Mouse (Mus musculus): ENCODE data around the gene D430042O09Rik. TPM values are rescaled to one million over a fixed set of nuclear protein-coding genes. Genes with fewer than 3 reads are reported as not detected.

The D430042O09Rik gene
- polyA plus RNA-seq, 1 experiment from 2014 or later = 9.5 TPM

GRCm38 (mm10) chr7:125871404-125872201 lies 163.9 kb downstream of the D430042O09Rik start:
- H3K4me1 ChIP-seq (replicated peaks; ENCODE audit: control insufficient read depth, insufficient read depth, low read length) = peaks cover 16% of the 10 kb centered on the region
- peak; percentile 83 for ATAC-seq
- 13% methylated on average over 12 of the region's 12 CpGs for whole genome bisulfite sequencing
- peak overlapping the region; percentile 49 for H3K27ac ChIP-seq (ENCODE audit: low read length)
- no peak overlapping the region for H3K4me3 ChIP-seq (replicated peaks; ENCODE audit: low read length)
- H3K4me2 ChIP-seq (ENCODE audit: low read length) = no peak overlapping the region
- no peak overlapping the region for H3K9ac ChIP-seq (replicated peaks; ENCODE audit: low read depth, low read length)
- H3K36me3 ChIP-seq (ENCODE audit: control insufficient read depth, insufficient read depth) = no peaks in the 10 kb centered on the region
- H3K9me3 ChIP-seq (ENCODE audit: control insufficient read depth, low read length) = no peaks in the 10 kb centered on the region
- no peaks in the 10 kb centered on the region for H3K27me3 ChIP-seq (replicated peaks; ENCODE audit: control insufficient read depth, insufficient read depth, low read length)

GRCm38 (mm10) chr7:125872202-125872580 lies 164.5 kb downstream of the D430042O09Rik start:
- no peaks in the 10 kb centered on the region for H3K36me3 ChIP-seq (ENCODE audit: control insufficient read depth, insufficient read depth)
- no peak overlapping the region for H3K9ac ChIP-seq (replicated peaks; ENCODE audit: low read depth, low read length)
- no peaks in the 10 kb centered on the region for H3K27me3 ChIP-seq (replicated peaks; ENCODE audit: control insufficient read depth, insufficient read depth, low read length)
- H3K9me3 ChIP-seq (ENCODE audit: control insufficient read depth, low read length) = no peaks in the 10 kb centered on the region
- no peak overlapping the region; the same call in 1 of the 2 replicates for H3K27ac ChIP-seq (ENCODE audit: low read length)
- WGBS = 39% methylated on average over 6 of the region's 6 CpGs
- no peak overlapping the region for H3K4me2 ChIP-seq (ENCODE audit: low read length)
- H3K4me3 ChIP-seq (replicated peaks; ENCODE audit: low read length) = no peak overlapping the region
- H3K4me1 ChIP-seq (replicated peaks; ENCODE audit: control insufficient read depth, insufficient read depth, low read length) = peaks cover 16% of the 10 kb centered on the region
- no peak for ATAC-seq

DNA sequence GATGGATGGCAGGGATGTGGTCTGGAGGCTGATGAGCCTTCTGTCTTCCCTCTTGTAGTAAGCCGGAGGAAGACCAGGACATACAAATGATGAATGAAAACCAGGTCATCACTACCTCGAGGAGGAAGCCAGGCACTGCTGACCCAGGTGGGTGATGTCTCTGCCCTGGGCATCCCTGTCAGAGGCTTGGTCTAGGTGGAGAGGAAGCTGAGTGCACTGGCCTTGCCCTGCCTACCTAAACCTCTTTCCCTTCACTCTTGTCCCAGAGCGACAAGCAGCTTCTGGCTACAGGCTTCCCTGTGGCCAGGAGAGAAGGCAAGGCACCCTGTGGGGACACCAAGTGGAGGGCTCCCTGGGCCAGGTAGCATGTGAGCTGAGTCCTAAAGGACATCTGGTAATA lies 165.2 kb downstream of the D430042O09Rik start:
- H3K4me2 ChIP-seq (ENCODE audit: low read length) = no peak overlapping the region
- H3K4me1 ChIP-seq (replicated peaks; ENCODE audit: control insufficient read depth, insufficient read depth, low read length) = peaks cover 16% of the 10 kb centered on the region
- no peaks in the 10 kb centered on the region for H3K27me3 ChIP-seq (replicated peaks; ENCODE audit: control insufficient read depth, insufficient read depth, low read length)
- no peak overlapping the region for H3K27ac ChIP-seq (ENCODE audit: low read length)
- H3K9ac ChIP-seq (replicated peaks; ENCODE audit: low read depth, low read length) = no peak overlapping the region
- H3K9me3 ChIP-seq (ENCODE audit: control insufficient read depth, low read length) = no peaks in the 10 kb centered on the region
- 92% methylated on average over 3 of the region's 3 CpGs for WGBS
- H3K36me3 ChIP-seq (ENCODE audit: control insufficient read depth, insufficient read depth) = no peaks in the 10 kb centered on the region
- no peak for ATAC-seq
- H3K4me3 ChIP-seq (replicated peaks; ENCODE audit: low read length) = no peak overlapping the region

DNA sequence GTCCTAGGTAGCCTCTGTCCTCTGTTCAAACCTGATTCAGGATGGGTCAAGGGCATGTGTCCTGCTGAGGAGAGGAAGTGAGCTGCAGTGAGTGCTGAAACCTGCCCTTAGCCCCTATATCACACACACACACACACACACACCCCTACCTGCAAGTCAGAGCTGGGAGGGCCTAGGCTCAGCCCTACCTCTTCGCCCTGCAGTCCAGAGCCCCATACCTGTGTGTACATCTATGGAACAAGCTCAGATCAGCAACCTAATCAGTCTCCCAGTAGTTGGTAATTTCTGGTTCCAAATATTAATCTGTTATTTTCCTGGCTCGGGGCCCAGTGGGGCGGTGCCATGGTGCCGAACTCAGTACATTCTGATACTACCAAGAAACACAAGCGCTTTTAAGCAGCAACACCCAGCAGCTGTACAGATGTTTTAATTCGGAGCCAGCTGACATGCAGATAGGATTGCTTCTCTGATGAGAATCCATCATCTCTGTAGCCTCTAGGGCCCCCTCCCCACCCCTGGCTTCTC lies 166.3 kb downstream of the D430042O09Rik start:
- 88% methylated on average over 6 of the region's 6 CpGs for whole genome bisulfite sequencing
- Histone ChIP-seq H3K4me1 (replicated peaks; ENCODE audit: control insufficient read depth, insufficient read depth, low read length) (peaks cover 16% of the 10 kb centered on the region), H3K27ac (ENCODE audit: low read length) (no peak overlapping the region), H3K9ac (replicated peaks; ENCODE audit: low read depth, low read length) (no peak overlapping the region), H3K36me3 (ENCODE audit: control insufficient read depth, insufficient read depth) (no peaks in the 10 kb centered on the region), H3K27me3 (replicated peaks; ENCODE audit: control insufficient read depth, insufficient read depth, low read length) (no peaks in the 10 kb centered on the region), H3K4me2 (ENCODE audit: low read length) (no peak overlapping the region), H3K4me3 (replicated peaks; ENCODE audit: low read length) (no peak overlapping the region), H3K9me3 (ENCODE audit: control insufficient read depth, low read length) (no peaks in the 10 kb centered on the region)
- no peak for ATAC-seq

- ATAC-seq = no peak
- no peaks in the 10 kb centered on the region for H3K36me3 ChIP-seq (ENCODE audit: control insufficient read depth, insufficient read depth)
Measured at GRCm38 (mm10) chr7:125878040-125878439, 170.4 kb downstream of the D430042O09Rik start.

DNA sequence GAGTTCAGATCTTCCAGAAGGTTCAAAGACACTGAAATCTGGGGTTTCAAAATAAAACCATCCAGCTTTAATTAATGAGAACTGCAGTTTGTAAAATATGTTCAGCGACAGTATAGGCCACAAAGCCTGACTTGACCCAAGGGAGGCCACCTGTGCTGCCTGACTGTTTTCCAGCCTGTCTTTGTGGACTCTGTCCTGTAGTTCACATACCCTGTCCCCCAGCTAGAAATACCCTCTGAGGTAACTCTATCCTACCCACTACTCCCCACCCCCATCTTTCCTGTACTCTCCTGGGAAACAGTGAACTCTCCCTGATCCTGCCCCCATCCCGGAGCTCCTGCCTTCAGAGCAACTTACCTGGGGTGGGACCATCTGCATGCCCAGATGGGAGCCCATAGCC lies 175.5 kb downstream of the D430042O09Rik start:
- ATAC-seq = no peak
- H3K9ac ChIP-seq (replicated peaks; ENCODE audit: low read depth, low read length) = no peak overlapping the region
- 80% methylated on average over 2 of the region's 2 CpGs for WGBS

More at GRCm38 (mm10) chr7:125878040-125878439, 170.4 kb downstream of the D430042O09Rik start:
- H3K27ac ChIP-seq (ENCODE audit: low read length) = no peak overlapping the region
- H3K4me1 ChIP-seq (replicated peaks; ENCODE audit: control insufficient read depth, insufficient read depth, low read length) = no peaks in the 10 kb centered on the region
- H3K4me3 ChIP-seq (replicated peaks; ENCODE audit: low read length) = no peak overlapping the region
- no peaks in the 10 kb centered on the region for H3K9me3 ChIP-seq (ENCODE audit: control insufficient read depth, low read length)
- H3K4me2 ChIP-seq (ENCODE audit: low read length) = no peak overlapping the region
- WGBS = 81% methylated on average over 4 of the region's 4 CpGs
- H3K27me3 ChIP-seq (replicated peaks; ENCODE audit: control insufficient read depth, insufficient read depth, low read length) = no peaks in the 10 kb centered on the region
- no peak overlapping the region for H3K9ac ChIP-seq (replicated peaks; ENCODE audit: low read depth, low read length)

DNA sequence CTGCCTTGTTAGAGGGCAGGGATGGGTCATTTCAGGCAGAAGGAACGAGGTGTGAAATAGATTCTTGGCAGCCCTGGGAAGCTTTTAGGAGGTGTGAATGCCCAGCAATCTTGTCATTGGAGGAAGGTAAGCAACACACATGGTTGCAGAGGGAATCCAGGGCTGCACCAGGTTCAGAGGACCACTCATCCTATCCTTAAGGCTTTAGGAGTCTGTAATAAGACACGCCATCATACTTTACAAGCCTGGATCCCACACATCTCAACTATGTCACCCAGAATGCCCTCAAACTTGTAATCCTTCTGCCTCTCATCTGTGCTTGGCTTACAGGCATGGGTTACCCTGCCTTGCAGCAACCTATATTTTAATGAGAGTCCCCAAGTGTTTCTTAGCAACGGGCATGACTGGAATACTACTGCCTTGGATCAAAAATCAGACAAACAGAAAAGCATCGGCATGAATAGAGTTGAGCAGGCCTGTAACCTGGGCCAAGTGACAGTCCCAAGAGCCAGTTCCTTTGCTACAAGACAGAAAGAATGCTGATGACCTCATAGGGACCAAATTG lies 178.5 kb downstream of the D430042O09Rik start:
- Histone ChIP-seq H3K36me3 (ENCODE audit: control insufficient read depth, insufficient read depth) (no peaks in the 10 kb centered on the region), H3K4me1 (replicated peaks; ENCODE audit: control insufficient read depth, insufficient read depth, low read length) (peaks cover 15% of the 10 kb centered on the region), H3K9me3 (ENCODE audit: control insufficient read depth, low read length) (no peaks in the 10 kb centered on the region), H3K27me3 (replicated peaks; ENCODE audit: control insufficient read depth, insufficient read depth, low read length) (no peaks in the 10 kb centered on the region), H3K4me2 (ENCODE audit: low read length) (no peak overlapping the region), H3K9ac (replicated peaks; ENCODE audit: low read depth, low read length) (no peak overlapping the region), H3K4me3 (replicated peaks; ENCODE audit: low read length) (no peak overlapping the region), H3K27ac (ENCODE audit: low read length) (no peak overlapping the region)
- ATAC-seq = peak; percentile 57
- 42% methylated on average over 4 of the region's 4 CpGs for WGBS

More for the DNA sequence above, 175.5 kb downstream of the D430042O09Rik start:
- H3K27ac ChIP-seq (ENCODE audit: low read length) = no peak overlapping the region
- H3K36me3 ChIP-seq (ENCODE audit: control insufficient read depth, insufficient read depth) = no peaks in the 10 kb centered on the region
- no peak overlapping the region for H3K4me2 ChIP-seq (ENCODE audit: low read length)
- H3K4me3 ChIP-seq (replicated peaks; ENCODE audit: low read length) = no peak overlapping the region
- H3K9me3 ChIP-seq (ENCODE audit: control insufficient read depth, low read length) = no peaks in the 10 kb centered on the region
- H3K4me1 ChIP-seq (replicated peaks; ENCODE audit: control insufficient read depth, insufficient read depth, low read length) = peaks cover 10% of the 10 kb centered on the region
- H3K27me3 ChIP-seq (replicated peaks; ENCODE audit: control insufficient read depth, insufficient read depth, low read length) = no peaks in the 10 kb centered on the region

GRCm38 (mm10) chr7:125887124-125887523 lies 179.4 kb downstream of the D430042O09Rik start:
- 86% methylated on average over 4 of the region's 4 CpGs for WGBS
- no peaks in the 10 kb centered on the region for H3K36me3 ChIP-seq (ENCODE audit: control insufficient read depth, insufficient read depth)

DNA sequence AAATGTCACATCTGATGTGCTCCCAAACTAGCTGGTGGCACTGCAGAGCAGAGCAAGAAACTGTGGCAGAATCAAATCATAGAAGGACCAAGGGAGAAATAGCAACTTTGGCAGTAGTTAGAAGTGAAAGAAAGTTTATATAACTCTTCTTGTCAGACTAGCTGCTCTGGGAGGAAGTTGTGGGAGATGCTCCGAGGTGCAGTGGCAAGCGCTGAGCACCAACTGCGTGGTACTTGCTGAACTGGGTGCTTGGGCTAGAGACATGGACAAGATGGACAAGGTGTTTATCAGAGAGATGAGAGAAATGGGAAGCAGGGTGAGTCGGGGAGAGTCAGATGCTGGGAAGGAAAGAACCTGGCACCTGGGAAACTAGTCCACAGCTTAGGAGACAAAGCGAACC lies 180.1 kb downstream of the D430042O09Rik start:
- Histone ChIP-seq H3K27ac (ENCODE audit: low read length) (no peak overlapping the region), H3K27me3 (replicated peaks; ENCODE audit: control insufficient read depth, insufficient read depth, low read length) (no peaks in the 10 kb centered on the region), H3K4me2 (ENCODE audit: low read length) (no peak overlapping the region), H3K4me3 (replicated peaks; ENCODE audit: low read length) (no peak overlapping the region), H3K4me1 (replicated peaks; ENCODE audit: control insufficient read depth, insufficient read depth, low read length) (peaks cover 15% of the 10 kb centered on the region), H3K9ac (replicated peaks; ENCODE audit: low read depth, low read length) (no peak overlapping the region), H3K9me3 (ENCODE audit: control insufficient read depth, low read length) (no peaks in the 10 kb centered on the region), H3K36me3 (ENCODE audit: control insufficient read depth, insufficient read depth) (no peaks in the 10 kb centered on the region)
- whole genome bisulfite sequencing = 93% methylated on average over 5 of the region's 5 CpGs
- no peak for ATAC-seq

More at GRCm38 (mm10) chr7:125887124-125887523, 179.4 kb downstream of the D430042O09Rik start:
- H3K9ac ChIP-seq (replicated peaks; ENCODE audit: low read depth, low read length) = no peak overlapping the region
- ATAC-seq = no peak
- no peak overlapping the region for H3K4me3 ChIP-seq (replicated peaks; ENCODE audit: low read length)
- no peaks in the 10 kb centered on the region for H3K27me3 ChIP-seq (replicated peaks; ENCODE audit: control insufficient read depth, insufficient read depth, low read length)
- no peak overlapping the region for H3K4me2 ChIP-seq (ENCODE audit: low read length)
- H3K4me1 ChIP-seq (replicated peaks; ENCODE audit: control insufficient read depth, insufficient read depth, low read length) = peaks cover 15% of the 10 kb centered on the region
- H3K27ac ChIP-seq (ENCODE audit: low read length) = no peak overlapping the region
- H3K9me3 ChIP-seq (ENCODE audit: control insufficient read depth, low read length) = no peaks in the 10 kb centered on the region

Data from forebrain, embryonic 16.5 days (tissue).